Mouse (Mus musculus): ENCODE results near the gene Syngr2. TPM values are rescaled to one million over a fixed set of nuclear protein-coding genes. Genes with fewer than 3 reads are reported as not detected.
A peak's percentile ranks its signal among the peaks of the same experiment; 100 is the strongest.

Gene Syngr2
- polyA plus RNA-seq, 2 experiments, result 36.5 to 50.4 TPM

DNA sequence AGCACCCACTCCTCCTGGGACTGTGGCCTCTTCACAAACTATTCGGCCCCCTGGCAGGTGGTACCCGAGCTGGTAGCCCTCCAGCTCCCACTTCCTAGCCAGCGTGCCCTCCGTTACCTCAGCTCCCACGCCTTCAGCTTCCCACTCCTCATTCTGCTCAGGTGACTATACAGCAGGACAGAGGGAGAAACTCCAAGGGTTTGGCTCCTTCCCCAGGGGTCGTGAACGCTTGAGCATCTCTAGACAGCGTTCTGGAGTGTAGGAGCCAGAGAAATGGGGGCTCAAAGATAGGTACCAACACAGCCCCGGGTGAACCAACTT lies 18.1 kb upstream of the Syngr2 start:
- H3K4me3 ChIP-seq (ENCODE audit: insufficient read depth in 1 of 2, low read depth in 2 of 2, low read length in 2 of 2), result no peak overlapping the region
- H3K27me3 ChIP-seq (ENCODE audit: control insufficient read depth, insufficient read depth, low read length), result no peaks in the 10 kb centered on the region
- WGBS (ENCODE audit: insufficient replicate concordance), result 83% methylated on average over 9 of the region's 9 CpGs
- ATAC-seq (ENCODE audit: insufficient read depth), result no peak
- no peak for DNase-seq (ENCODE audit: low read depth in 3 of 3, low spot score in 3 of 3)
- H3K36me3 ChIP-seq (replicated peaks; ENCODE audit: control insufficient read depth, insufficient read depth, low read depth), result peaks cover 23% of the 10 kb centered on the region
- H3K9me3 ChIP-seq (ENCODE audit: control insufficient read depth, low read length), result no peaks in the 10 kb centered on the region
- H3K9ac ChIP-seq (replicated peaks), result no peak overlapping the region
- peak overlapping the region; percentile 63; the same call in 1 of the 2 replicates for H3K4me2 ChIP-seq (ENCODE audit: low read depth)
- H3K4me1 ChIP-seq (replicated peaks; ENCODE audit: control insufficient read depth in 2 of 2, insufficient read depth in 2 of 2, low read length in 1 of 2), result peaks cover 32 to 39% of the 10 kb centered on the region in 2 experiments
- H3K27ac ChIP-seq, result peak overlapping the region; percentile 55
- TF ChIP-seq CTCF (IDR thresholded peaks at IDR 0.05; ENCODE audit: low read depth) (no peak), EP300 (IDR thresholded peaks at IDR 0.05; ENCODE audit: low read depth) (no peak)

DNA sequence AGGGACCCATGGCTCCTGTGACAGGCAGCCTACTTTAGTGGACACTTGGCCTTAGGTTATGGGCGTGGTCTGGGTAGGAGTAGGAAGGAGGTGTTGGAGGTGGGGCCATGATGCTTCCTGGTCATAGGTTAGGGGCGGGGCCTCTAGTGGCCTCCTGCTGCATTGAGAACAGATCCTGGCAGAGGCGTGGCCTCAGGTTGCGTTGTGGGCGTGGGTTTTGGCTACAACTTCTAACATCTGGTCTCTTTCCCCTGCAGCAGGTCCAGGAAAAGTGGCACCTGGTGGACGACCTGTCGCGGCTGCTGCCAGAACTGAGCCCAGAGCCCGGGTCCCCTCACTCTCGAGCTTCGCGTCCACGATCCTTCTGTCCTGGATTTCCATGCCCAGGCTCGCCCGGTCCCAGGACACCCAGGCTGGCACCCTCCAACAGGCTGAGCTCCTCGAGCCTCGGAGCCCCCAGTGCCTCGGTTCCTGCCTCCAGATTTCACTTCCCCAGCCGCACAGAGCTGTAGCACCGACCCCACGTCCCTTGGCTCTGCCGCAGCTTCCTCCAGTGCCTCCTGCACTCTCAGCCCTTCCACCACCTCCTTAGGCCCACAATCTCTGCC lies 17.1 kb upstream of the Syngr2 start:
- Histone ChIP-seq H3K9me3 (ENCODE audit: control insufficient read depth, low read length) (no peaks in the 10 kb centered on the region), H3K27ac (peak overlapping the region; percentile 55), H3K9ac (replicated peaks) (peak overlapping the region; percentile 56), H3K36me3 (replicated peaks; ENCODE audit: control insufficient read depth, insufficient read depth, low read depth) (peaks cover 14% of the 10 kb centered on the region), H3K4me2 (ENCODE audit: low read depth) (peak overlapping the region; percentile 69), H3K27me3 (ENCODE audit: control insufficient read depth, insufficient read depth, low read length) (no peaks in the 10 kb centered on the region), H3K4me3 (ENCODE audit: insufficient read depth in 1 of 2, low read depth in 2 of 2, low read length in 2 of 2) (peak overlapping the region in 1 of 2 experiments; percentile 34; a peak in 2 of 4 replicates), H3K4me1 (replicated peaks; ENCODE audit: control insufficient read depth in 2 of 2, insufficient read depth in 2 of 2, low read length in 1 of 2) (peaks cover 41 to 48% of the 10 kb centered on the region in 2 experiments)
- peak; percentile 75 for ATAC-seq (ENCODE audit: insufficient read depth)
- peak; percentile 89 to 94 (median 91) for DNase-seq (ENCODE audit: low read depth in 3 of 3, low spot score in 3 of 3)
- WGBS (ENCODE audit: insufficient replicate concordance), result 7% methylated on average over 22 of the region's 22 CpGs
- TF ChIP-seq CTCF (IDR thresholded peaks at IDR 0.05; ENCODE audit: low read depth) (0 out of 2 replicates have a peak, but pooled peaks have one; percentile 23), EP300 (IDR thresholded peaks at IDR 0.05; ENCODE audit: low read depth) (no peak)

DNA sequence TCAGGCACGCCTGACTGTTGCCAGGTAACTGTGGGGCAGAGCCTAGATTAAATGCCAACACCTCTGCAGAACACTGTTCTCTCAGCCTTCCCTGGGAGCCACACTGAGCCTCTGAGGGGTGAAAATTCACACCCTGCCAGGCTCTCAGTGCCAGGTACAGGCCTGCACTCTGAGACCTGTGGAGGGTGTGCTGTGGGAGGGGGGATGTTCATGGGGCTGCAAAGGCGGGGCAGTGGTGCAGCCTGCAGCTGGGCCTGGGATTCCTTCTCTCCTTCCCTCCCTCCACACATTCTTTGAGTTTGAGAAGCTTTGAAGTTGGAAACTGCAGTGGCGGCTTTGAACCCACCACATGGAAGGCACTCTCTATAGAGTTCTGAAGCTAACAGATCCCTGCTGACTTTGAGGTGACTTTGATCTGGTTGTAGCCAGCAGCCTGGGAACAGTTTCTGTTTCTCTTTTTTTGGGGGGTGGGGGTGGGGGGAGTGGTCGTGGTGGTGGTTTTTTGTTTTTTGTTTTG lies 15.4 kb upstream of the Syngr2 start:
- Histone ChIP-seq H3K9ac (replicated peaks) (no peak overlapping the region), H3K9me3 (ENCODE audit: control insufficient read depth, low read length) (no peaks in the 10 kb centered on the region), H3K4me1 (replicated peaks; ENCODE audit: control insufficient read depth in 2 of 2, insufficient read depth in 2 of 2, low read length in 1 of 2) (peaks cover 44 to 49% of the 10 kb centered on the region in 2 experiments), H3K27me3 (ENCODE audit: control insufficient read depth, insufficient read depth, low read length) (no peaks in the 10 kb centered on the region), H3K4me2 (ENCODE audit: low read depth) (no peak overlapping the region), H3K27ac (peak overlapping the region; percentile 59), H3K4me3 (ENCODE audit: insufficient read depth in 1 of 2, low read depth in 2 of 2, low read length in 2 of 2) (no peak overlapping the region), H3K36me3 (replicated peaks; ENCODE audit: control insufficient read depth, insufficient read depth, low read depth) (peaks cover 6% of the 10 kb centered on the region)
- 77% methylated on average over 4 of the region's 4 CpGs for WGBS (ENCODE audit: insufficient replicate concordance)
- DNase-seq (ENCODE audit: low read depth in 3 of 3, low spot score in 3 of 3) (no peak), ATAC-seq (ENCODE audit: insufficient read depth) (no peak)
- no peak for TF ChIP-seq CTCF (IDR thresholded peaks at IDR 0.05; ENCODE audit: low read depth)
- TF ChIP-seq EP300 (IDR thresholded peaks at IDR 0.05; ENCODE audit: low read depth), result no peak

DNA sequence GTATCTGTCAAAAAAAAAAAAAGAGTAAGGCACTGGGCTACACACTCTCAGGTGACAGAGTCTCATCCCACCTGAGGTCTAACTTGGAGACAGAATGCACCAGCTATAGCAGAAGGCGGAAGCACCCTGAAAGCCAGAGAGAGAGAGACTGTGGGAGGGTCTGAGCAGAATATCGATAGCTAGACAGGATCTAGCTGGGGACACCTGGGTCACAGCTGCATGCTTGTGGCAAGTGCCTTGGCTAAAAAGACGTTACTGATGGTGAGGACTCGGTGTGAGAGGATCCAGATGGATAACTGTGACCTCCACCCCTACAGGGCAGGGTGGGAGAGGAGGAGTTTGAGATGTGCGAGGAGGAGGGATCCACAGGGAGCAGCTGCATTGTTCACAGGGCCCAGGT lies 12.5 kb upstream of the Syngr2 start:
- Histone ChIP-seq H3K27ac (peak overlapping the region; percentile 99), H3K4me3 (ENCODE audit: insufficient read depth in 1 of 2, low read depth in 2 of 2, low read length in 2 of 2) (peak overlapping the region; percentile 77 to 88), H3K9me3 (ENCODE audit: control insufficient read depth, low read length) (no peaks in the 10 kb centered on the region), H3K4me2 (ENCODE audit: low read depth) (peak overlapping the region; percentile 87), H3K4me1 (replicated peaks; ENCODE audit: control insufficient read depth in 2 of 2, insufficient read depth in 2 of 2, low read length in 1 of 2) (peaks cover 50 to 56% of the 10 kb centered on the region in 2 experiments), H3K9ac (replicated peaks) (peak overlapping the region; percentile 85), H3K36me3 (replicated peaks; ENCODE audit: control insufficient read depth, insufficient read depth, low read depth) (peaks cover 25% of the 10 kb centered on the region), H3K27me3 (ENCODE audit: control insufficient read depth, insufficient read depth, low read length) (no peaks in the 10 kb centered on the region)
- DNase-seq (ENCODE audit: low read depth in 3 of 3, low spot score in 3 of 3), result no peak
- TF ChIP-seq EP300 (IDR thresholded peaks at IDR 0.05; ENCODE audit: low read depth), result no peak
- TF ChIP-seq CTCF (IDR thresholded peaks at IDR 0.05; ENCODE audit: low read depth), result no peak
- WGBS (ENCODE audit: insufficient replicate concordance), result 18% methylated on average over 5 of the region's 5 CpGs
- peak; percentile 22 for ATAC-seq (ENCODE audit: insufficient read depth)

DNA sequence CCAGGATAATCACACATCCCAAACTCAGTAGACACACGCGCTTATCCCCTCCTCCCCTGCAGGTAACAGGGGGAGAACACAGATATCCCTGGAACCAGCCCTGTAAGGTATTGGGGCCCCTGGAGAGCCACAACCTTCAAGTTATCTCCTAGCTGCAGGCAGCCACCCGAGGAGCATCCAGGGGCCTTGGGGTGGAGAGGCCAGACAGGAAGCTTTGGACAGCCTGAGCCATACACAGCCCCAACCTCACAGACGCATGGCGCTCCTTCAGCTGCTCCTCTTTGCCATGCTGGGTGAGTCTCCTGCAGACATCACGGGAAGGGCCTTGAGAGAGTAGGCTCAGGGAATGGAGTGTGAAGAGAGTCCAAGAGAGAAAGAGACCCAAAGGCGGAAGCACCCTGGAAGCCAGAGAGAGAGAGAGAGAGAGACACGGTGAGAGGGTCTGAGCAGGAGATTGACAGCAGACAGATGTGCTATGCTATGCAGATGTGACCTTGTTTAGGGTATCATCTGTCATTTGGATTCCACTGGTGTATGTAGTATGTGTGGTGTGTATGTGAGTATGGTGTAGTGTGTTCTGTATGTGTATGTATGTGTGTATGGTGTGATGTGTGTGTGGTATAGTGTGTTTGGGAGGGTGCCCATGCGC lies 11.8 kb upstream of the Syngr2 start, which contains the start of gene 6030468B19Rik:
Gene 6030468B19Rik, plus strand, starts transcription at position 150 of the 649 bp plus-strand sequence.
- Histone ChIP-seq H3K4me3 (ENCODE audit: insufficient read depth in 1 of 2, low read depth in 2 of 2, low read length in 2 of 2) (peak within 1 kb of the TSS; percentile 77 to 88), H3K27ac (peak within 1 kb of the TSS; percentile 99), H3K4me2 (ENCODE audit: low read depth) (peak within 1 kb of the TSS; percentile 87), H3K9me3 (ENCODE audit: control insufficient read depth, low read length) (no peaks in the 10 kb centered on the region), H3K9ac (replicated peaks) (peak within 1 kb of the TSS; percentile 85), H3K27me3 (ENCODE audit: control insufficient read depth, insufficient read depth, low read length) (no peaks in the 10 kb centered on the region), H3K36me3 (replicated peaks; ENCODE audit: control insufficient read depth, insufficient read depth, low read depth) (peaks cover 32% of the 10 kb centered on the region), H3K4me1 (replicated peaks; ENCODE audit: control insufficient read depth in 2 of 2, insufficient read depth in 2 of 2, low read length in 1 of 2) (peaks cover 44 to 54% of the 10 kb centered on the region in 2 experiments)
- TF ChIP-seq CTCF (IDR thresholded peaks at IDR 0.05; ENCODE audit: low read depth), result 0 out of 2 replicates have a peak, but pooled peaks have one; percentile 24
- TF ChIP-seq EP300 (IDR thresholded peaks at IDR 0.05; ENCODE audit: low read depth), result peak; percentile 98
- peak; percentile 91 to 93 (median 93) for DNase-seq (ENCODE audit: low read depth in 3 of 3, low spot score in 3 of 3)
- ATAC-seq (ENCODE audit: insufficient read depth), result peak; percentile 93
- 9% methylated on average over 9 of the region's 9 CpGs for WGBS (ENCODE audit: insufficient replicate concordance)
